Mouse (Mus musculus) CH12.LX (cell line): ENCODE measurements around the gene Fap. TPM values are rescaled to one million over a fixed set of nuclear protein-coding genes. Genes with fewer than 3 reads are reported as not detected.

Experiments used
- DNase-seq: peaks from one replicate; pipeline ENCODE4 v3.0.0-alpha.2; 2013; ENCODE audit errors: extremely low read depth
- H3K27ac ChIP-seq: 2 replicates; pipeline ENCODE4 v1.5.1; 2012; ENCODE audit warnings: low read depth, mild to moderate bottlenecking, control low read depth, moderate library complexity; ENCODE audit not compliant: insufficient read depth
- H3K27me3 ChIP-seq: replicated peaks from 2 replicates; pipeline ENCODE3; 2012; ENCODE audit warnings: inconsistent platforms
- H3K36me3 ChIP-seq, 2 experiments: replicated peaks in 1 of 2; 2 replicates each; pipeline versions ENCODE3 to v1.6.1; 2012; ENCODE audit warnings: inconsistent platforms in 1 of 2, low read length in 1 of 2, mild to moderate bottlenecking in 1 of 2, mixed read lengths in 1 of 2, moderate library complexity in 1 of 2; ENCODE audit not compliant: control insufficient read depth in 1 of 2, insufficient read depth in 1 of 2
- H3K4me1 ChIP-seq, 2 experiments: 2 replicates each; pipeline ENCODE4 v1.6.1; 2012; ENCODE audit warnings: inconsistent platforms in 1 of 2, moderate library complexity in 1 of 2; ENCODE audit not compliant: insufficient read depth in 2 of 2, control insufficient read depth in 1 of 2
- H3K4me2 ChIP-seq: 2 replicates; pipeline ENCODE4 v1.6.1; 2012; ENCODE audit warnings: low read depth, mild to moderate bottlenecking, control low read depth; ENCODE audit not compliant: poor library complexity, insufficient read depth, severe bottlenecking
- H3K4me3 ChIP-seq, 3 experiments: fragments of 150-350 bp in 1 of 3; sonication (generic) in 1 of 3; replicated peaks in 1 of 3; 2 replicates each; pipeline versions ENCODE3 to v1.5.1; 2011 to 2012; ENCODE audit warnings: low read depth in 2 of 3, low read length in 2 of 3, mild to moderate bottlenecking in 2 of 3, moderate library complexity in 2 of 3, control low read depth in 1 of 3, improper control_type of control experiment in 1 of 3, inconsistent platforms in 1 of 3, mixed read lengths in 1 of 3; ENCODE audit not compliant: poor library complexity in 1 of 3
- H3K79me2 ChIP-seq: replicated peaks from 2 replicates; pipeline ENCODE4 v1.6.1; 2012; ENCODE audit warnings: mild to moderate bottlenecking, moderate library complexity; ENCODE audit not compliant: control insufficient read depth, poor library complexity, insufficient read depth, severe bottlenecking; ENCODE audit errors: extremely low read depth
- H3K9ac ChIP-seq: 2 replicates; pipeline ENCODE4 v1.6.1; 2012; ENCODE audit warnings: low read depth, mild to moderate bottlenecking, control low read depth, moderate library complexity; ENCODE audit not compliant: insufficient read depth
- H3K9me3 ChIP-seq: replicated peaks from 2 replicates; pipeline ENCODE3; 2012; ENCODE audit warnings: low read length, inconsistent platforms, mixed read lengths
- BHLHE40 ChIP-seq: IDR thresholded peaks from 2 replicates; pipeline ENCODE4 v1.6.1; 2011; ENCODE audit warnings: mild to moderate bottlenecking, low read depth, low read length, improper control_type of control experiment
- CHD2 ChIP-seq: IDR thresholded peaks from 2 replicates; pipeline ENCODE4 v1.6.1; 2011; ENCODE audit warnings: low read length, improper control_type of control experiment
- ELF1 ChIP-seq: IDR thresholded peaks from 2 replicates; pipeline ENCODE4 v1.6.1; 2014; ENCODE audit warnings: low read depth, mild to moderate bottlenecking, inconsistent platforms, low read length, improper control_type of control experiment
- HCFC1 ChIP-seq: IDR thresholded peaks from 2 replicates; pipeline ENCODE4 v1.6.1; 2012; ENCODE audit warnings: low read depth, mild to moderate bottlenecking, inconsistent platforms, low read length, improper control_type of control experiment
- IRF4 ChIP-seq: IDR thresholded peaks from 2 replicates; pipeline ENCODE4 v1.6.1; 2014; ENCODE audit warnings: low read depth, mild to moderate bottlenecking, inconsistent platforms, low read length, improper control_type of control experiment
- JUN ChIP-seq: IDR thresholded peaks from 2 replicates; pipeline ENCODE4 v1.6.1; 2011; ENCODE audit warnings: low read depth, mild to moderate bottlenecking, low read length, improper control_type of control experiment, moderate library complexity; ENCODE audit not compliant: insufficient read depth
- JUND ChIP-seq: conservative IDR thresholded peaks from 2 replicates; pipeline ENCODE4 v1.6.1; 2011; ENCODE audit warnings: low read depth, low read length, improper control_type of control experiment
- KAT2A ChIP-seq: IDR thresholded peaks from 2 replicates; pipeline ENCODE4 v1.6.1; 2012; ENCODE audit warnings: low read length, improper control_type of control experiment, inconsistent platforms; ENCODE audit not compliant: insufficient replicate concordance
- MAZ ChIP-seq: IDR thresholded peaks from 2 replicates; pipeline ENCODE4 v1.6.1; 2012; ENCODE audit warnings: low read depth, mild to moderate bottlenecking, inconsistent platforms, low read length, improper control_type of control experiment, moderate library complexity
- MYC ChIP-seq: IDR thresholded peaks from 2 replicates; pipeline ENCODE4 v1.6.1; 2011; ENCODE audit warnings: low read depth, mild to moderate bottlenecking, improper control_type of control experiment, low read length
- RCOR1 ChIP-seq: conservative IDR thresholded peaks from 2 replicates; pipeline ENCODE4 v1.6.1; 2012; ENCODE audit warnings: low read depth, mild to moderate bottlenecking, inconsistent platforms, low read length, improper control_type of control experiment
- SMC3 ChIP-seq: IDR thresholded peaks from 2 replicates; pipeline ENCODE4 v1.6.1; 2011; ENCODE audit warnings: low read depth, low read length, improper control_type of control experiment
- TBP ChIP-seq: conservative IDR thresholded peaks from 2 replicates; pipeline ENCODE4 v1.6.1; 2011; ENCODE audit warnings: low read depth, low read length, improper control_type of control experiment
- ZKSCAN1 ChIP-seq: IDR thresholded peaks from 2 replicates; pipeline ENCODE4 v1.6.1; 2012; ENCODE audit warnings: low read depth, inconsistent platforms, low read length, improper control_type of control experiment, borderline replicate concordance
- ZMIZ1 ChIP-seq: IDR thresholded peaks from 2 replicates; pipeline ENCODE4 v1.6.1; 2012; ENCODE audit warnings: low read depth, mild to moderate bottlenecking, inconsistent platforms, low read length, improper control_type of control experiment
- dilution Hi-C: fragments of 300-500 bp; cut with MboI; formaldehyde crosslinking; loops from 2 replicates; pipeline ENCODE4 v1.14.3; 2020; ENCODE audit warnings: low sequenced_read_pairs; ENCODE audit not compliant: extremely low pct_unique_long_range_greater_than_20kb, extremely low pct_ligation_motif_present
- in situ Hi-C: fragments of 300-500 bp; cut with MboI; formaldehyde crosslinking; loops from 3 replicates; pipeline ENCODE4 v1.14.3; 2019; ENCODE audit warnings: low sequenced_read_pairs, low pct_ligation_motif_present, low pct_unique_long_range_greater_than_20kb, mixed read lengths
- polyA plus RNA-seq: library from polyadenylated mRNA; unstranded; fragments of >175 nt; gene quantifications from 2 replicates; pipeline ENCODE4 v1.2.1, GENCODE M21; 2012; ENCODE audit warnings: low read depth; ENCODE audit not compliant: insufficient read length
- total RNA-seq, 2 experiments: library from RNA; depleted of rRNA; stranded (reverse); fragments of 300-350 nt in 1 of 2; fragments of >200 nt in 1 of 2; gene quantifications; 2 replicates each; pipeline ENCODE4 v1.2.3; 2012 to 2014

Gene Fap
- total and polyA plus RNA-seq, 3 experiments, result 0.15 TPM; not detected in 2

DNA sequence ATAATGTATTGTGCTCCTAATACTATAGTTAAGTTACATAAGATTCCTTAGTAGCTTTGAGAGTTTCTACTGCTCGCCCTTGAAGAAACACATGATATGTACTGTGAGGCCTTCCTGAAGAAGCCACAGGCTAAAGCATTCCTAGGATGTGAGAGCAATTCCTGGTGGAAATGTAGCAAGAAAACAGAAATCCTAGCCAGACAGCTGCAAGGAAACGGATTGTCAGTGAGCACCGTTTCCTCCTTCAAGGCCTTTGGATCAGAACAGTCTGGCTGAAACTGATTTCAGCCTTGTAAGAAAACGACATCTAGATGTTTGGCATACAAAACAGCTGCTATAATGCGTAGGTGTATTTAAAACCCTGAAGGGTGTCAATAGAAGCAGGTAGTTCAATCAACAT is 22.7 kb upstream of the Fap start:
- no peak for DNase-seq
- Histone ChIP-seq H3K4me2 (no peak overlapping the region), H3K9me3 (no peaks in the 10 kb centered on the region), H3K27me3 (no peaks in the 10 kb centered on the region), H3K9ac (no peak overlapping the region), H3K4me3 (no peak overlapping the region), H3K27ac (no peak overlapping the region), H3K79me2 (no peaks in the 10 kb centered on the region), H3K36me3 (peaks cover 0 to 3% of the 10 kb centered on the region in 2 experiments), H3K4me1 (peaks cover 0 to 4% of the 10 kb centered on the region in 2 experiments; a peak in 1 of 4 replicates)
- in situ Hi-C loops (no loop called here), dilution Hi-C loops (no loop called here)
- TF ChIP-seq SMC3 (no peak), ZMIZ1 (no peak), ZKSCAN1 (no peak)

DNA sequence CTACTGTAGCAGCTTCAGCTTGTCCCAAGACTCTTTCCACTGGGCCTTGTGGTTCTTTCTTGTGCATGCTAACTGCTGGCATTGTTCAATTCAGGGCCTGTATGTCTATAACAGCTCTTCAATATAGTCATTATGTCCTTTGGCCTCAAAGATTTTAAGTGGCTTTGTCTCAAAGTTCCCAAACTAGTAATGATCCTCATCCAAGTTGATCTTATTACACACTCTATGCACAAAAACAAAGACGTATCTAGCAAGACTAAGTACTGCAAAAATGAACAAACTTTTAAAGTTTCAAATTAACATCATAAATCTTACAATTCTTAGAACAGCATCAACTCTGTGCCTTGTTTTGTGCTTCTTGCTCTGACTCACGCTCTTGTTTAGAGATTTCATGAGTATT is 20.6 kb upstream of the Fap start:
- Histone ChIP-seq H3K36me3 (peaks cover 0 to 3% of the 10 kb centered on the region in 2 experiments), H3K4me2 (no peak overlapping the region), H3K79me2 (no peaks in the 10 kb centered on the region), H3K27me3 (no peaks in the 10 kb centered on the region), H3K9me3 (no peaks in the 10 kb centered on the region), H3K27ac (no peak overlapping the region), H3K9ac (no peak overlapping the region), H3K4me3 (no peak overlapping the region), H3K4me1 (no peaks in the 10 kb centered on the region)
- DNase-seq, result no peak
- in situ Hi-C loops, result no loop called here
- TF ChIP-seq MAZ (no peak), BHLHE40 (no peak), JUN (no peak), RCOR1 (no peak), ELF1 (no peak), IRF4 (no peak), MYC (no peak), HCFC1 (no peak)
- dilution Hi-C loops, result no loop called here

DNA sequence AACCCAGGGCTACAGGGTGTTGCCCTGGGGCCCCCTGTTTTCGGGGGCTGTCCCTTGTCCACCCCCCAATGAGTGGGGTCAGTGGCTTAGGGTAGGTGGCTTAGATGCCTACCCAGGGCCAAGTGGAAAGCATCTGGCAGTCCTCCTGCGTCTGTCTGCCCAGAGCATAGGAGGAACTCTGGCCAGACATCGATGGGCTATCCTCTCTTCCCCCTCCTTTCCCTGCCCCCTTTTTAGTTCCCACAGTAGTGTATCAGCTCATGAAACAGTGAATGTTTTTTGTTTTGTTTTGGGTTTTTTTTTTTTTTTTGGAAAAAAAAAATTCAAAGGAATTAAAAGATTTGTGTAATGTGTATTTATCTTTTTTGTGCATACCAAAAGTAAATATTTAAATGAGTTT is 17.7 kb upstream of the Fap start:
- no peaks in the 10 kb centered on the region for H3K27me3 ChIP-seq
- no peak overlapping the region for H3K9ac ChIP-seq
- H3K9me3 ChIP-seq, result no peaks in the 10 kb centered on the region
- in situ Hi-C loops, result no loop called here
- H3K4me2 ChIP-seq, result no peak overlapping the region
- no peak for TF ChIP-seq JUND
- no peak for TF ChIP-seq KAT2A
- TF ChIP-seq CHD2, result no peak
- TF ChIP-seq TBP, result no peak
- DNase-seq, result no peak
- H3K79me2 ChIP-seq, result no peaks in the 10 kb centered on the region
- H3K27ac ChIP-seq, result no peak overlapping the region
- H3K36me3 ChIP-seq, result peaks cover 0 to under 1% of the 10 kb centered on the region in 2 experiments
- dilution Hi-C loops, result no loop called here
- H3K4me3 ChIP-seq, result no peak overlapping the region
- no peaks in the 10 kb centered on the region for H3K4me1 ChIP-seq
